Mouse (Mus musculus) embryonic facial prominence, embryonic 11.5 days (tissue): ENCODE measurements at regions not wholly inside any gene's neighbourhood (a gene's known extent, or its start where the extent isn't known, plus 50 kb on each side); places are given as distances from the start of the nearest gene placed in this dataset.

Experiments
- ATAC-seq: fragments of 200-750 bp; cut with Nextera tagmentation; replicated peaks from 2 replicates; pipeline ENCODE4 v1.8.0; 2017; ENCODE audit warnings: low read depth; ENCODE audit not compliant: insufficient number of reproducible peaks, low FRiP score, low TSS enrichment
- DNase-seq: peaks from one replicate; pipeline ENCODE4 v3.0.0-alpha.2; 2015; ENCODE audit warnings: low spot score
- H3K27ac ChIP-seq: fragments of 300-500 bp; sonication (generic); replicated peaks from 2 replicates; pipeline ENCODE4 v1.5.1; 2014; ENCODE audit warnings: mild to moderate bottlenecking, low read depth, low read length, control low read depth
- H3K27me3 ChIP-seq: fragments of 300-500 bp; sonication (generic); 2 replicates; pipeline ENCODE4 v1.6.1; 2014; ENCODE audit warnings: mild to moderate bottlenecking, low read length, moderate library complexity, mixed read lengths; ENCODE audit not compliant: control insufficient read depth, insufficient read depth
- H3K36me3 ChIP-seq: fragments of 300-500 bp; sonication (generic); replicated peaks from 2 replicates; pipeline ENCODE4 v1.6.1; 2014; ENCODE audit warnings: low read depth, mild to moderate bottlenecking, low read length, moderate library complexity, mixed read lengths; ENCODE audit not compliant: control insufficient read depth, insufficient read depth
- H3K4me1 ChIP-seq: fragments of 300-500 bp; sonication (generic); 2 replicates; pipeline ENCODE4 v1.6.1; 2014; ENCODE audit warnings: low read length, mixed read lengths; ENCODE audit not compliant: control insufficient read depth, insufficient read depth
- H3K4me2 ChIP-seq: fragments of 300-500 bp; sonication (generic); 2 replicates; pipeline ENCODE4 v1.6.1; 2014; ENCODE audit warnings: low read depth, mild to moderate bottlenecking, control low read depth, low read length, moderate library complexity
- H3K4me3 ChIP-seq: fragments of 300-500 bp; sonication (generic); 2 replicates; pipeline ENCODE4 v1.5.1; 2014; ENCODE audit warnings: low read depth, low read length, control low read depth
- H3K9ac ChIP-seq: fragments of 300-500 bp; sonication (generic); replicated peaks from 2 replicates; pipeline ENCODE4 v1.6.1; 2014; ENCODE audit warnings: mild to moderate bottlenecking, control low read depth, low read length
- H3K9me3 ChIP-seq: fragments of 300-500 bp; sonication (generic); replicated peaks from 2 replicates; pipeline ENCODE4 v1.6.1; 2016; ENCODE audit warnings: mild to moderate bottlenecking, low read length, inconsistent platforms, mixed read lengths; ENCODE audit not compliant: control insufficient read depth
- WGBS: fragments of 180-500 bp; shearing (Covaris S2); extraction: QIAGEN DNeasy Blood & Tissue Kit; methylation state at CpG from one replicate; pipeline ENCODE4 v1.1.7; 2014; 5-methylcytosine and 5-hydroxymethylcytosine counted together

DNA sequence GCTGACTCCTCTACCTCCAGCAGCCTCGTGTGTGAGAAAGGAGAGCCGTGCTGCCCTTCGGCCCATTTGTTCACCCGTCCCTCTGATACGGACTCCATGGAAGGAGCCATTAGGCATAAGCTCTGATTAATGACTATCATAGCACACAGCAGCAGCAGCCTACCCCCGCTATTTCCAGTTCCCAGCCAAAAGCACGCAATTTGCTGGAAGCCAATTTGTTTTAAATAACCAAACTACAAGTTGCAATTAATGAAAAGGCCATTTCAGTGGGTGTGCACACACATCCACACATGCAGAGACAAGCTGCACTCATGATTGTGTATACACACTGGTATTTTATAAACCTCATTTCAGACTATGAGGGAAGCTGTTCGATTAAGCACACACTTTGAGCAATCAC, 387.8 kb upstream of the Cdh4 start:
- no peak for DNase-seq
- Histone ChIP-seq H3K4me3 (no peak overlapping the region), H3K9ac (no peak overlapping the region), H3K27me3 (no peaks in the 10 kb centered on the region), H3K36me3 (no peaks in the 10 kb centered on the region), H3K9me3 (no peaks in the 10 kb centered on the region), H3K4me1 (no peaks in the 10 kb centered on the region), H3K4me2 (no peak overlapping the region), H3K27ac (no peak overlapping the region)
- WGBS = 85% methylated on average over 8 of the region's 8 CpGs
- ATAC-seq = no peak

DNA sequence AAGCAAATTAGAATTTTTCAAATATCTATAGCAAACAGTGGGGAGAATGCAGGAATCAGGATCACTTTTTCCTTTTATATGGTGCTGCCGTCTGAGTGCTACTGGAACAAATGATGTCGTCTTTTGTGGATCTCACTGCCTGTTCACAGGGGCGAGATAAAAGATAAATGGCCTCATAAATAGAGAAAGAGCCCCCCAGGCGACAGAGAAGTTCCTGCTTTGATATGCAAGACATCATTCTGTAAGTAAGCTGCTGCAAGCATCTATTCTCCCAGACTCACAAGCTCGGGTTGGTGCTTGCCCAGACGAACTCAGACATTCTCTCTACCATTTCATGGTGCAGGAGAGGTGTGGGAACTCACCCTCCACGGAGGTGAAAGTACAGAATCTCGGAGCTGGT, 377.6 kb upstream of the Cdh4 start:
- H3K9me3 ChIP-seq = no peaks in the 10 kb centered on the region
- ATAC-seq (no peak), DNase-seq (no peak)
- H3K36me3 ChIP-seq = no peaks in the 10 kb centered on the region
- no peak overlapping the region for H3K4me2 ChIP-seq
- H3K4me1 ChIP-seq = no peaks in the 10 kb centered on the region
- no peak overlapping the region for H3K4me3 ChIP-seq
- no peak overlapping the region for H3K27ac ChIP-seq
- no peaks in the 10 kb centered on the region for H3K27me3 ChIP-seq
- WGBS = 52% methylated on average over 8 of the region's 8 CpGs
- H3K9ac ChIP-seq = no peak overlapping the region

DNA sequence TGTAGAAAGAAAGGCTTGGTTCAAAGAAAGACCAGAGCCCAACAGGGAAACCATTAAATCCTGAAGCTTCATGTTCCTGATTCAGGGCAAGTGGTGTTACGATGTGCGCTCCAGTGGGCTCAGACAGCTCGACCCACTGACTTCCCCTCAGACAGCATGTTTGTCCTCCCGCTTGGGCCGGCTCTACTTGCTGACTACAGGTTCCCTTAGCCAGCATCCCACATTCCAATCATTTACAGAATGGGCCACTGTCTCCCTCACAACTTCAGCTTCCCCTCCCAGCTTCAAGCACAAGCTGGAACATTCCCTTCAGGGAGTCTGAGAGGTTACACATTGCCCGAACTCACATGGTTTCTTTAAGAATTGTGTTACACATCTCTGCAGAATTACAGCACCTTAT, 372.7 kb upstream of the Cdh4 start:
- Histone ChIP-seq H3K4me3 (no peak overlapping the region), H3K9me3 (no peaks in the 10 kb centered on the region), H3K27ac (no peak overlapping the region), H3K36me3 (no peaks in the 10 kb centered on the region), H3K4me2 (no peak overlapping the region), H3K9ac (no peak overlapping the region), H3K27me3 (no peaks in the 10 kb centered on the region), H3K4me1 (no peaks in the 10 kb centered on the region)
- no peak for DNase-seq
- no peak for ATAC-seq
- 71% methylated on average over 6 of the region's 6 CpGs for WGBS

DNA sequence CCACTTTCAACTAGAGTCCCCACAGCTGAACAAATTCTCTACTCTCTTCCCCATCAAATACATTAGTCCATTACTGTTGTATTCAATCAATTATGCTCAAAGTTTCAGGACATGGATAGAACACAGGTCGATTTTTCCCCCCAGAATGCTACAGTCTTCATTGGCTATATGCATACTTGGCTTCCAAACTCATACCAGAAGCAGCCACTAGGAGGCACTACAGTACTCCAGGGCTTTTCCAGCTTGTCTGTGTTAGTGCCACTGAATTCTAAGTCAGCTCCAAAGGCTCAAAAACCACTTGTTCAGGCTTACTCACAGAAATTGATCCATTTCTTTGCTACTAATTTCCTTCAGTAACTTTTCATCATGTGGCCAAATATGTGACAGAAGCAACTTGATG, 371.9 kb upstream of the Cdh4 start:
- no peaks in the 10 kb centered on the region for H3K36me3 ChIP-seq
- DNase-seq = peak; percentile 77
- H3K27me3 ChIP-seq = no peaks in the 10 kb centered on the region
- WGBS = 55% methylated on average over 1 of the region's 1 CpGs
- ATAC-seq = no peak
- H3K4me3 ChIP-seq = no peak overlapping the region
- no peak overlapping the region for H3K9ac ChIP-seq
- no peaks in the 10 kb centered on the region for H3K9me3 ChIP-seq
- no peak overlapping the region for H3K4me2 ChIP-seq
- H3K4me1 ChIP-seq = no peaks in the 10 kb centered on the region
- no peak overlapping the region for H3K27ac ChIP-seq

DNA sequence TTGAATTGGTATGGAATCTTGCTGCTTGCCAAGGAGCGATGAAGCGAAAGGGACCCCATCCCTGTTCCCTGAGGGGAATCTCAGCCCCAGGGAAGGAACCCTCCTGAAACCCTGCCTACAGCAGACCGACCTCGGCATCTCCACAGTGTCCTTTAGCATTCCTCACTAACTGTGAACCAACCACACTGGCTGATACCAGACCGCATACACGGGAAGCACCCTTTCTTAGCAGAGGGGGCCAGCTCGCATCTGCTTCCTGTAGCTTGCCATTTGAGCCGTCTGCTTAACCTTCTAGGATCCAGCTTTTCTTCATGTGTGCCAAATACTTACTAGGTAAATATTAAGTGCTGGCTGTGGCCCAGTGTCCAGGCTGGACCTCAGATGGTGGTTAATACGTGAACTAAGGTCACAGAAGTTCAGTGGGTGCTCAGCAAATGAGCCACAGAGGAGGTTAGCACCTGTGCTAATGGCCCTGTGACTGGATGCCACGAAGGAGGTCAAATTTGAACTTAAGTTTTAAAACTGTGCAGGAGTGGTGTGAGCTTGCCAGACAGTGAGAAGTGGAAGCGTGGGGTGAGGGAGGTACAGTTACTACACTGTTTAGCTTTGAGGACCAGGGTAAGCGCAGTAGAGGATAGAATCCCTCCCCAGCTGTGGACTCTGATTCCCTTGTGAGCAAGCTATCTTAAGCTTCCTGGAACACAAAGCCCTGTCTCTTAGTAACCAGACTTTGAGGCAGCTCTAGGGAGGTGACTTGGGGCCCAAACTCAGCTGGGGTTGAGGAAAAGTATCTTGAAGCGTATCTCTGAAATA, 361.6 kb upstream of the Cdh4 start:
- H3K27ac ChIP-seq = no peak overlapping the region
- no peaks in the 10 kb centered on the region for H3K36me3 ChIP-seq
- ATAC-seq (no peak), DNase-seq (no peak)
- H3K9me3 ChIP-seq = no peaks in the 10 kb centered on the region
- H3K4me3 ChIP-seq = no peak overlapping the region
- H3K9ac ChIP-seq = no peak overlapping the region
- H3K4me1 ChIP-seq = no peaks in the 10 kb centered on the region
- H3K4me2 ChIP-seq = no peak overlapping the region
- WGBS = 68% methylated on average over 13 of the region's 13 CpGs
- H3K27me3 ChIP-seq = no peaks in the 10 kb centered on the region

DNA sequence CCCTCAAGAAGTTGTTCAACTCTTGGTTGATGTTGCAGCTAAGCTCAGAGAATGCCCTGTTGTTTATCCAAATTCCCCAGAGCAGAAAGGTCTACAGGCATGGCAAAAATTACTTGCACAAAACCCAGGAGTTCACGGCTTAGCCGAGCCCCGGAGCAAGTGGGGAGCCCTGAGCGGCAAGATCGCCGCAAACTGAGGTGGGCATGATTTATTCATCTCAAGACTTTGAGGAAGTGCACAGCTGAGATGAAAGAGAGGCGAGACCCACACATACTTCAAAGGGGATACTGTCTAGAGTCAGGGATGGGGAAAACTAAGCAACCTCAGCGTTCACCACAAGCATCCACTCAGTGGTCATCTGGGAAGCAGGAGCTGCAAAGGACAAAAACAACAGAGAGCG, 355.3 kb upstream of the Cdh4 start:
- Histone ChIP-seq H3K9me3 (no peaks in the 10 kb centered on the region), H3K36me3 (no peaks in the 10 kb centered on the region), H3K4me2 (no peak overlapping the region), H3K4me1 (no peaks in the 10 kb centered on the region), H3K9ac (no peak overlapping the region), H3K27ac (no peak overlapping the region), H3K4me3 (no peak overlapping the region), H3K27me3 (no peaks in the 10 kb centered on the region)
- 86% methylated on average over 9 of the region's 9 CpGs for WGBS
- DNase-seq (no peak), ATAC-seq (no peak)

DNA sequence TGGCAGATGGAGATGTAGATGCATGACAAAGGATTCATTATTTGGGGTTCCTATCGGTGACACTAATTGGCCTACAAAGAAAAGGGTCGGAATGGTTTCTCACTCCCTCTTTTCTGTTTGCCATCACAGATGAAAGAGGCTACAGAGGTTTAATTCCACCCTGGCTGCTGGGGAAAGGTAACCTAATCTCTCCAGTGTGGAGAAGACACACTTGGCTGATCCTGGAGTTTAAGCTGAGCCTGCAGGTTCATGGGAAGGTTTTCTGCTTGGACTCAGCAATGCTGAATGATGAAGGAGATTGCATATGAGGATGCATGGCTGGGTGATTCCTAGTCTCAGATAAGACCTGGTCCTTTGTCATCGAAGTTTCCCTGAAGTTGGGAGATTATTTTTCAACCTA, 350.8 kb upstream of the Cdh4 start:
- WGBS = 45% methylated on average over 3 of the region's 3 CpGs

DNA sequence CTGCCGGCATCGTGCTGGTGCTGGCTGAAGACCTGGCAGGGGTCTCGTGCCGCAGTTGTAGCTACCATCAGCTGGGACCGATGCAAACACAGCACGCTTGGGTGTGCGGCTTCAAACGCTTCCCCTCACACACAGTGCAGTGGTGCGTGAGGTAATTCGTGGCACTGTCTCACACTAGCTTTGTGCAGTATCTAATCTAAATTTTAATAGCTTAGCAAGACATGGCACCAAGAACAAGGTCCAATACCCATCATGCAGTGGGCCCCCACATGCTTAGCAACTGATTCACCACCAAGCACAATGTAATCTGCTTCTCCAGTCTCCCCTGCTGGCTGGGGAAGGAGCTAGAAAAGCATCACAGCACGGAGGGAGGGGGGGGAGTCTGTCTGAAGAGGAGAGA, 348.2 kb upstream of the Cdh4 start:
- Histone ChIP-seq H3K27ac (no peak overlapping the region), H3K9ac (no peak overlapping the region), H3K9me3 (no peaks in the 10 kb centered on the region), H3K27me3 (no peaks in the 10 kb centered on the region), H3K4me3 (no peak overlapping the region), H3K36me3 (no peaks in the 10 kb centered on the region), H3K4me2 (no peak overlapping the region), H3K4me1 (no peaks in the 10 kb centered on the region)
- ATAC-seq (no peak), DNase-seq (no peak)
- 78% methylated on average over 11 of the region's 11 CpGs for WGBS

More for the DNA sequence above, 350.8 kb upstream of the Cdh4 start:
- H3K4me3 ChIP-seq = no peak overlapping the region
- H3K9me3 ChIP-seq = no peaks in the 10 kb centered on the region
- no peaks in the 10 kb centered on the region for H3K27me3 ChIP-seq
- no peak overlapping the region for H3K27ac ChIP-seq
- no peaks in the 10 kb centered on the region for H3K36me3 ChIP-seq
- no peak overlapping the region for H3K4me2 ChIP-seq
- no peak for ATAC-seq
- no peak for DNase-seq
- no peak overlapping the region for H3K9ac ChIP-seq
- no peaks in the 10 kb centered on the region for H3K4me1 ChIP-seq
